Mouse (Mus musculus) liver, embryonic 14.5 days (tissue): ENCODE data around the gene Adgrl3.

ENCODE experiments used
- CTCF ChIP-seq: IDR thresholded peaks from 2 replicates; pipeline ENCODE4 v1.5.1; 2016; ENCODE audit warnings: antibody characterized with exemption, low read depth, control low read depth
- EP300 ChIP-seq: IDR thresholded peaks from 2 replicates; pipeline ENCODE4 v1.6.1; 2016; ENCODE audit warnings: antibody characterized with exemption, low read depth

DNA sequence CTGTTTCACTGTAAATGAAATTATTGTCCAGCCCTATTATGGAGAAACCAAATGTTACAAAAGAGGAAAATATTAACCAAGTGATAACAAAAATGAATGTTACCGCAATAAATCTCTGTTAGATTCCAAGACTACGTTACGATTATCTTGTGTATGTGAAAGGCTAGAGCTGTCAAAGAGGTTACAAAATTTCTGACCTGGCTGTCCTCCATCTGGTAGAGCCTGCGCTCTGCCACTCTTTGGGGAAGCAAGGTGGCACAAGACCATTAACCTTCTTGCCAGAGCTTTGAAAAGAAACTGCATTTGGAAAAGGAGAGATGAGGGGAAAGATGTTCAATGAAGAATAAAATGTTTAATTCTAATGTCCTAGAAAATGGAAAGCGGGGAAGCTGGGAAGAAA lies 562.9 kb downstream of the Adgrl3 start:
- TF ChIP-seq CTCF (no peak), EP300 (no peak)
